Mouse (Mus musculus): ENCODE measurements around the gene Slc5a5. TPM values are rescaled to one million over a fixed set of nuclear protein-coding genes. Genes with fewer than 3 reads are reported as not detected.

The Slc5a5 gene
- polyA plus RNA-seq, 1 experiment from 2014 or later = 8.2 TPM

DNA sequence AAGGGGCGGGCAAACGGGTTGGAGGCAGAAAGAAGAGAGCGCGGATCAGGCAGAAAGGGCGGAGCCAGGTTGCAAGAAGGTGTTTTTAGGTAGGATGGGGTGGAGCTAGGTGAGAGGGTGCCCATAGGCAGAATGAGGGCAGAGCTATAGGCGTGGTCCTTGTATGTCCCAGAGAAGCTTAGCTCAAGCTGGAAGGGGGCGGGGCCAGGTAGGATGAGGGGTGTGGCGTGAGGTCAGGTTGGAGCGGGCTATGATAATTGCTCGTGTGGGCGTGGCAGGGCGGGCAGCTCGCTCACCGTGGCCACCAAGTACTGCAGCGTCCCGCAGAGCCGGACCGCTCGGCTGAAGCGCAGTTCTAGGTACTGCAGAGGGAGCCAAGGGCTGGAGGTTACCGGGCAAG lies 1.2 kb downstream of the Slc5a5 start:
- peaks cover 29% of the 10 kb centered on the region for H3K27me3 ChIP-seq (ENCODE audit: control insufficient read depth, insufficient read depth, low read length)
- 0 out of 2 replicates have a peak overlapping the region, but pooled peaks have one; percentile 63 for H3K9ac ChIP-seq (ENCODE audit: low read length)
- no peak overlapping the region for H3K27ac ChIP-seq (ENCODE audit: low read length)
- 10% methylated on average over 21 of the region's 21 CpGs for WGBS
- H3K36me3 ChIP-seq (ENCODE audit: control insufficient read depth, insufficient read depth, low read length) = peaks cover 17% of the 10 kb centered on the region; the same call in 1 of the 2 replicates
- peaks cover 15% of the 10 kb centered on the region for H3K4me1 ChIP-seq (ENCODE audit: control insufficient read depth, insufficient read depth, low read length)
- H3K4me3 ChIP-seq (replicated peaks; ENCODE audit: low read length) = peak overlapping the region; percentile 41
- peak; percentile 82 for ATAC-seq (ENCODE audit: insufficient read depth, low FRiP score)
- peak overlapping the region; percentile 34 for H3K4me2 ChIP-seq (ENCODE audit: low read depth, low read length)
- H3K9me3 ChIP-seq (replicated peaks; ENCODE audit: control insufficient read depth, low read length) = no peaks in the 10 kb centered on the region

DNA sequence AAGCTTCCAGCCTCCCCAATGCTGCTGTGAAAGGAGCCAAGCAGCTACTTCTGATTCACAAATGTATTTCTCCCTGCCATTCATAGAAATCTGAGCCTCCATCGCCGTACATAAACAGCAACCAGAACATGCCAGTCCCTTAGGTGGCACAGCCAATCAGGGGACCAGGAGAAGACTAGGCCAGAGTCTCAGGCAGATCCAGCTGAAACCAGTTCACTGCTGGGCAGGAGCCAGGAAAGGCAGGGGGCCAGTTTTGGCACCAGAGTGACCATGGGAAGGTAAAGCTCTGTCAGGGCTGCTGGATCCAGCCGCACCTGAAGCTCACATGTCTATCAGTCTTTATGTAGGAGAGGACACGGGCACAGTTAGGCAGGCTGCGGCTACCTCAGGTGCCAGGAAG lies 1.9 kb downstream of the Slc5a5 start:
- ATAC-seq (ENCODE audit: insufficient read depth, low FRiP score) = no peak
- Histone ChIP-seq H3K27ac (ENCODE audit: low read length) (no peak overlapping the region), H3K4me3 (replicated peaks; ENCODE audit: low read length) (no peak overlapping the region), H3K27me3 (ENCODE audit: control insufficient read depth, insufficient read depth, low read length) (peaks cover 29% of the 10 kb centered on the region), H3K36me3 (ENCODE audit: control insufficient read depth, insufficient read depth, low read length) (peaks cover 17% of the 10 kb centered on the region; the same call in 1 of the 2 replicates), H3K9me3 (replicated peaks; ENCODE audit: control insufficient read depth, low read length) (no peaks in the 10 kb centered on the region), H3K4me1 (ENCODE audit: control insufficient read depth, insufficient read depth, low read length) (peaks cover 11% of the 10 kb centered on the region), H3K4me2 (ENCODE audit: low read depth, low read length) (no peak overlapping the region), H3K9ac (ENCODE audit: low read length) (no peak overlapping the region)
- WGBS = 93% methylated on average over 5 of the region's 5 CpGs

DNA sequence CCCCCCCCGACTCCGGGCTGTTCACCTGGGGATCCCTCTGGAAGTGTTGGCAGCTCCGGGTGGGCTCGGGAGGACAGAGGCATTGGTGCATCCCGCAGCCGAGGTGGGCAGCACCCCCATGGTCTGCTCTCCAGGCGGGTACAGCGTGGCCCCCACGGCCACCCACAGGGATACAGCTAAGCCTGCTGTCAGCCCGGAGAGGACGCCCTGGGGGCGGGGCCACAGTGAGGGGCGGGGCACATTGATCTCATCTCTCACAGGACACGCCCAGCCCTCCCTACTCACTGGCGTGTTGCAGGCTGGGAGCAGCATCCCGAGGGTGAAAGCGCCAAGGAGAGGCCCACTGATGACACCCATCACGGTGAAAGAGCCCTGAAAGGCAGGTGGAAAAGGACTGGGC lies 4.9 kb downstream of the Slc5a5 start:
- H3K4me1 ChIP-seq (ENCODE audit: control insufficient read depth, insufficient read depth, low read length) = peaks cover 8% of the 10 kb centered on the region
- 6% methylated on average over 16 of the region's 18 CpGs for WGBS
- no peak overlapping the region for H3K9ac ChIP-seq (ENCODE audit: low read length)
- H3K27me3 ChIP-seq (ENCODE audit: control insufficient read depth, insufficient read depth, low read length) = peaks cover 20% of the 10 kb centered on the region
- H3K4me3 ChIP-seq (replicated peaks; ENCODE audit: low read length) = no peak overlapping the region
- no peak overlapping the region for H3K27ac ChIP-seq (ENCODE audit: low read length)
- H3K4me2 ChIP-seq (ENCODE audit: low read depth, low read length) = no peak overlapping the region
- ATAC-seq (ENCODE audit: insufficient read depth, low FRiP score) = no peak
- H3K9me3 ChIP-seq (replicated peaks; ENCODE audit: control insufficient read depth, low read length) = no peaks in the 10 kb centered on the region
- H3K36me3 ChIP-seq (ENCODE audit: control insufficient read depth, insufficient read depth, low read length) = no peaks in the 10 kb centered on the region

DNA sequence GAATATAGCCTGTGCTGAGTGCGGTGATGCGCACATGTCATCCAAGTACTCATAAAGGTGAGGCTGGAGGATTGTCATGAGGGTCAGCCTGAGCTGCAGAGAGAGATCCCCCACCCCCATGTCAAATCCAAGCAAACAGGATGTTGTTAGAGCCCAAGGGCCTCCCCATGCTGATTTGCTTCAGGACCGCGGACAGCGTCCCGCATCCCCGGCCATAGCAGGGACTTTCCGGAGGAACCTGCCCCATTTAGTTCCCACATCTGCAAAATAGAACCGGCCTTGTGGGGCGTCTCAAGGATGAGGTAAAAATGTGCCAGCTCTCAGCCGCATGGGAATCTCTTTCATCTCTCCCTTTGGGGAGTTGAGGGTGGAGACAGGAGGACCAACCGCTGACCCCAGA lies 6.9 kb downstream of the Slc5a5 start:
- Histone ChIP-seq H3K9ac (ENCODE audit: low read length) (no peak overlapping the region), H3K27ac (ENCODE audit: low read length) (no peak overlapping the region)

DNA sequence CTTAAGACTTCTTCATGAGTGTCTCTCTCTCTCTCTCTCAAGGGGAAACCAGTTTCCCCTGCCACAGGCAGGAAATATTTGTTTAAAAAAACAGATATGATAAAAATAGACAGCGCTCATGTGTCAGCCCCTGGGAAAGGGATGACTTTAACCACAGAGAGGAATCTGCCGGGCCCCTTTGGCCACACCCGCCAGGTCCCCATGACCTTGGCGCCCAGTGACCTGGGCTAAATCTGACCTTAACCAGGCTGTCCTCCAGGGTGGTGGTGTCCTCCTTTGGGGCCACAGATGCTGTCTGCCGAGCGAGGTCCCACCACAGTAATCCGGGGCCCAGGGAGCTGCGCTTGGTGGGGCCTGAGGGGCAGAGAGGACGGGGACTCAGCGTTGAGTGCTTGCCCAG lies 7.9 kb downstream of the Slc5a5 start:
- Histone ChIP-seq H3K9ac (ENCODE audit: low read length) (no peak overlapping the region), H3K27ac (ENCODE audit: low read length) (no peak overlapping the region), H3K27me3 (ENCODE audit: control insufficient read depth, insufficient read depth, low read length) (no peaks in the 10 kb centered on the region), H3K4me1 (ENCODE audit: control insufficient read depth, insufficient read depth, low read length) (no peaks in the 10 kb centered on the region), H3K9me3 (replicated peaks; ENCODE audit: control insufficient read depth, low read length) (no peaks in the 10 kb centered on the region), H3K4me2 (ENCODE audit: low read depth, low read length) (no peak overlapping the region), H3K36me3 (ENCODE audit: control insufficient read depth, insufficient read depth, low read length) (no peaks in the 10 kb centered on the region), H3K4me3 (replicated peaks; ENCODE audit: low read length) (no peak overlapping the region)
- 80% methylated on average over 10 of the region's 10 CpGs for WGBS
- no peak for ATAC-seq (ENCODE audit: insufficient read depth, low FRiP score)

More for the DNA sequence above, 6.9 kb downstream of the Slc5a5 start:
- Histone ChIP-seq H3K4me3 (replicated peaks; ENCODE audit: low read length) (no peak overlapping the region), H3K36me3 (ENCODE audit: control insufficient read depth, insufficient read depth, low read length) (no peaks in the 10 kb centered on the region), H3K27me3 (ENCODE audit: control insufficient read depth, insufficient read depth, low read length) (no peaks in the 10 kb centered on the region), H3K9me3 (replicated peaks; ENCODE audit: control insufficient read depth, low read length) (no peaks in the 10 kb centered on the region), H3K4me2 (ENCODE audit: low read depth, low read length) (no peak overlapping the region), H3K4me1 (ENCODE audit: control insufficient read depth, insufficient read depth, low read length) (no peaks in the 10 kb centered on the region)
- ATAC-seq (ENCODE audit: insufficient read depth, low FRiP score) = no peak
- whole genome bisulfite sequencing = 15% methylated on average over 12 of the region's 12 CpGs

DNA sequence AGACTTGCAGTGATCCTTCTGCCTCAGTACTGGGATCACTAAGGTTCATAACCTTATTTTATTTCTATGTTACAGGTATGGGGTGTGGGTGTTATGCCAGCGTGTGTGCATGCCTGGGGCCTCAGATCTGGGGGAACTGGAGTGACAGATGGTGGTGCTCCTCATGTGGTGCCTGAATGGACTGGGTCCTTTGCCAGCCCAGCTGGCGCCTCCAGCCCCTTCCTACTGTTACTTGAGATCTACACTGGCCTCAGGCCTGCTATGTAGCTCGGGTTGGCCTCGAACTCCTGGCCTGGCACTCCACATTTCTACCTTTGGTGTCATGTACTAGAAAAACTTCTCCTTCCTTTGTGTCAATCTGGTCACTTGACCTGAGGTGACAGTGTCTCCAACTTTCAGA lies 8.4 kb downstream of the Slc5a5 start:
- Histone ChIP-seq H3K27me3 (ENCODE audit: control insufficient read depth, insufficient read depth, low read length) (no peaks in the 10 kb centered on the region), H3K4me1 (ENCODE audit: control insufficient read depth, insufficient read depth, low read length) (no peaks in the 10 kb centered on the region), H3K9me3 (replicated peaks; ENCODE audit: control insufficient read depth, low read length) (no peaks in the 10 kb centered on the region), H3K27ac (ENCODE audit: low read length) (no peak overlapping the region), H3K4me2 (ENCODE audit: low read depth, low read length) (no peak overlapping the region), H3K4me3 (replicated peaks; ENCODE audit: low read length) (no peak overlapping the region), H3K36me3 (ENCODE audit: control insufficient read depth, insufficient read depth, low read length) (no peaks in the 10 kb centered on the region), H3K9ac (ENCODE audit: low read length) (no peak overlapping the region)
- 81% methylated on average over 4 of the region's 4 CpGs for WGBS
- no peak for ATAC-seq (ENCODE audit: insufficient read depth, low FRiP score)

DNA sequence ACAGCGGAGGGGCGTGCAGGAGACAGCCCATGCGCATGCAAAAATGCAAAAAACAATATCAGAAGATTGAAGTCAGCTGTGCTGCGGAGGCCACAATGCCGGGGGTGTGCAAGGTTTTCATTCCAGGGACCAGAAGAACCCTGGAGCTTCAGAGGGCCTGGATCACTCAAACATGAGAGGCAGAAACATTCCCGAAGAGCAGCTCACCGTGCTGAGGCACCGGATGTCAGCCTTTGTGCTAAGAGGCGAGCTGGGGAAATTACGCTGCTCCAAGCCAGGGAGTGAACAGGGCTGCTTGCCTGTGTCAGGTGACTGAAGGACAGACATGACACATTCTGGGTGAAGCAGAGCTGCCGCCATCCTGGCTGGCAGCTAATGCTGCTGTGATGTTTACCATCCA lies 12.0 kb downstream of the Slc5a5 start:
- Histone ChIP-seq H3K36me3 (ENCODE audit: control insufficient read depth, insufficient read depth, low read length) (no peaks in the 10 kb centered on the region), H3K4me2 (ENCODE audit: low read depth, low read length) (no peak overlapping the region), H3K4me1 (ENCODE audit: control insufficient read depth, insufficient read depth, low read length) (no peaks in the 10 kb centered on the region), H3K9ac (ENCODE audit: low read length) (no peak overlapping the region), H3K4me3 (replicated peaks; ENCODE audit: low read length) (no peak overlapping the region), H3K9me3 (replicated peaks; ENCODE audit: control insufficient read depth, low read length) (no peaks in the 10 kb centered on the region), H3K27ac (ENCODE audit: low read length) (no peak overlapping the region), H3K27me3 (ENCODE audit: control insufficient read depth, insufficient read depth, low read length) (no peaks in the 10 kb centered on the region)
- 22% methylated on average over 11 of the region's 11 CpGs for WGBS
- peak; percentile 38; the same call in 1 of the 2 replicates for ATAC-seq (ENCODE audit: insufficient read depth, low FRiP score)

DNA sequence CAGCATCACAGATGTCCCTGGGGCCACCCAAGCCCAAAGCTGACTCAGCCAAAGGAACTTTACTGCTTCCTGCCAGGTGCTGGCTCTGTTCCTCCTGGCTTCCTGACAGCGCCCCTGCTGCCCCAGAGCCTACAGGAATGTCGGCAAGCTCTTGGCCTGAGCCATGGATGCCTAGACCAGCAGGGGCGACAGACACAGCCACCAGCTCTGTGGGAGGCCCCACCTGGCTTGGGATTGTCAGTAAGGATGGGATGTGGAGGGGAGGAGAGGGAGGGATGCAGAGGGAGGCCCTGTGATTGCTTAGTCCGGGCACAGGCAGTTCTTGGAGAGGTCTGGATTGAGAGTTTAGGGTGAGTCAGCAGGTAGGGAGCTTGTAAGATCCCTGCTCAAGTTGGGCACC lies 12.4 kb downstream of the Slc5a5 start:
- ATAC-seq (ENCODE audit: insufficient read depth, low FRiP score) = no peak
- no peak overlapping the region for H3K9ac ChIP-seq (ENCODE audit: low read length)
- H3K27ac ChIP-seq (ENCODE audit: low read length) = no peak overlapping the region
- 9% methylated on average over 4 of the region's 4 CpGs for WGBS
- no peak overlapping the region for H3K4me3 ChIP-seq (replicated peaks; ENCODE audit: low read length)
- no peaks in the 10 kb centered on the region for H3K36me3 ChIP-seq (ENCODE audit: control insufficient read depth, insufficient read depth, low read length)
- H3K4me2 ChIP-seq (ENCODE audit: low read depth, low read length) = no peak overlapping the region
- no peaks in the 10 kb centered on the region for H3K27me3 ChIP-seq (ENCODE audit: control insufficient read depth, insufficient read depth, low read length)
- H3K4me1 ChIP-seq (ENCODE audit: control insufficient read depth, insufficient read depth, low read length) = no peaks in the 10 kb centered on the region
- no peaks in the 10 kb centered on the region for H3K9me3 ChIP-seq (replicated peaks; ENCODE audit: control insufficient read depth, low read length)

DNA sequence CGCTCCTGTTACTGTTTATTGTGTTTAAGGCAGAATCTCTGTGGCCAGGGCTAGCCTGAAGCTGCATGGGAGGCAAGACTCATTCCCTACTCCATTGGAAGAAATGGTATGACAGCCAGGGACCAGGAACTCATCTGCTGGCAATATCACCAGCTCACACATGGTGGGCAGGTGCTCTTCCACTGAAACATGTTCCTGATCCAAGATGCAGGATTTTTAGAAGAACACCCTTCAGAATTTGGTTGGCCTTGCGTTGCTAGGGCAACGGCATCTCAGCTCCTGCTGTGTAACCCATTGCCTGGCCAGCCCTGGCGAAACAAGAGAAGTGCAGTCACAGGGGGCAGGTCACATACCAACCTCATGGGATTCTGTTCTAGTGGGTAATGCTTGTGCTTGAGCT lies 13.1 kb downstream of the Slc5a5 start:
- H3K9ac ChIP-seq (ENCODE audit: low read length) = no peak overlapping the region
- H3K27ac ChIP-seq (ENCODE audit: low read length) = no peak overlapping the region
- no peak overlapping the region for H3K4me2 ChIP-seq (ENCODE audit: low read depth, low read length)
- no peaks in the 10 kb centered on the region for H3K27me3 ChIP-seq (ENCODE audit: control insufficient read depth, insufficient read depth, low read length)
- no peak for ATAC-seq (ENCODE audit: insufficient read depth, low FRiP score)
- H3K36me3 ChIP-seq (ENCODE audit: control insufficient read depth, insufficient read depth, low read length) = no peaks in the 10 kb centered on the region
- H3K9me3 ChIP-seq (replicated peaks; ENCODE audit: control insufficient read depth, low read length) = no peaks in the 10 kb centered on the region
- H3K4me1 ChIP-seq (ENCODE audit: control insufficient read depth, insufficient read depth, low read length) = no peaks in the 10 kb centered on the region
- no peak overlapping the region for H3K4me3 ChIP-seq (replicated peaks; ENCODE audit: low read length)
- WGBS = 58% methylated on average over 4 of the region's 4 CpGs

DNA sequence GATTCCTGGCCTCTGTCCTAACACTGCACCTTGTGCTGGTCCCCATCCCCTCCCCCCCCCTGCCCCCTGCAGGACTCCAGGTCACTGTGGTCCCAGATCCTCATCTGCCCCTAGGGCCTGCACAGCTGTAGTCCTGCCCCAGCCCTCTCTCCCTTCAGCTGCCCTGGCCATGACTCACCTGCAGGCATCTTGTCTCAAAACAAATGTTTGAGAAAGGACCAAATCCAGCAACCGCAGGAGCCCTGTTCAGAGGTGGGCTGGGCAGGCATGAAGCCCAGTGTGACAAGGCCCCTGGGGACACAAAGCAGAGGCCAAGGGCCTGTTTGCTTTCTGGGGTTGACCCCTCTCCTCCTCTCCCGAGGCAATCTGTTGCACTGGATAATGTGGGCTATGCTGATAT lies 14.4 kb downstream of the Slc5a5 start:
- H3K27ac ChIP-seq (ENCODE audit: low read length) = 0 out of 2 replicates have a peak overlapping the region, but pooled peaks have one; percentile 5
- peak; percentile 12; the same call in 1 of the 2 replicates for ATAC-seq (ENCODE audit: insufficient read depth, low FRiP score)
- H3K9me3 ChIP-seq (replicated peaks; ENCODE audit: control insufficient read depth, low read length) = no peaks in the 10 kb centered on the region
- H3K4me3 ChIP-seq (replicated peaks; ENCODE audit: low read length) = no peak overlapping the region
- no peaks in the 10 kb centered on the region for H3K4me1 ChIP-seq (ENCODE audit: control insufficient read depth, insufficient read depth, low read length)
- H3K27me3 ChIP-seq (ENCODE audit: control insufficient read depth, insufficient read depth, low read length) = no peaks in the 10 kb centered on the region
- H3K9ac ChIP-seq (ENCODE audit: low read length) = no peak overlapping the region
- WGBS = 46% methylated on average over 2 of the region's 2 CpGs
- no peak overlapping the region for H3K4me2 ChIP-seq (ENCODE audit: low read depth, low read length)
- no peaks in the 10 kb centered on the region for H3K36me3 ChIP-seq (ENCODE audit: control insufficient read depth, insufficient read depth, low read length)

Data from stomach, embryonic 16.5 days (tissue).